Mouse (Mus musculus) kidney, adult 2 months (tissue): ENCODE results near the gene Aebp1. TPM values are rescaled to one million over a fixed set of nuclear protein-coding genes. Genes with fewer than 3 reads are reported as not detected.

ENCODE experiments used
- DNase-seq: peaks from one replicate; pipeline ENCODE4 v3.0.0; 2021
- H3K27ac ChIP-seq: fragments of 200-500 bp; 2 replicates; pipeline ENCODE4 v1.5.1; 2012; ENCODE audit warnings: low read depth, low read length, control low read depth, inconsistent platforms; ENCODE audit not compliant: insufficient read depth
- H3K27me3 ChIP-seq: fragments of 200-500 bp; replicated peaks from 2 replicates; pipeline ENCODE4 v1.6.1; 2012; ENCODE audit warnings: mild to moderate bottlenecking, moderate library complexity, low read length, inconsistent platforms; ENCODE audit not compliant: control insufficient read depth, insufficient read depth
- H3K36me3 ChIP-seq: fragments of 200-500 bp; 2 replicates; pipeline ENCODE4 v1.6.1; 2012; ENCODE audit warnings: mild to moderate bottlenecking, moderate library complexity, low read length, inconsistent platforms; ENCODE audit not compliant: control insufficient read depth, insufficient read depth
- H3K4me1 ChIP-seq: fragments of 200-500 bp; 2 replicates; pipeline ENCODE4 v1.6.1; 2011; ENCODE audit warnings: low read length; ENCODE audit not compliant: control insufficient read depth, insufficient read depth
- H3K4me3 ChIP-seq: fragments of 200-500 bp; 2 replicates; pipeline ENCODE4 v1.5.1; 2011; ENCODE audit warnings: mild to moderate bottlenecking, low read depth, low read length, control low read depth; ENCODE audit not compliant: insufficient read depth
- CTCF ChIP-seq: fragments of 200-500 bp; conservative IDR thresholded peaks from 2 replicates; pipeline ENCODE4 v1.5.1; 2011; ENCODE audit warnings: low read depth, mild to moderate bottlenecking, control low read depth, low read length, moderate library complexity, mixed read lengths; ENCODE audit not compliant: insufficient read depth, insufficient read length
- POLR2A ChIP-seq: fragments of 200-500 bp; IDR thresholded peaks from one replicate; pipeline ENCODE4 v1.6.1; 2011; ENCODE audit warnings: low read depth, low read length, control low read depth
- WGBS: fragments of 180-500 bp; shearing (Covaris S2); methylation state at CpG from one replicate; pipeline ENCODE4 v1.1.7; 2018; 5-methylcytosine and 5-hydroxymethylcytosine counted together
- polyA plus RNA-seq: library from polyadenylated mRNA; depleted of rRNA; stranded (reverse); fragments of >200 nt; gene quantifications from 2 replicates; pipeline ENCODE4 v1.2.3, GENCODE M21; 2012; rRNA removed

Gene Aebp1
- polyA plus RNA-seq = 91.4 and 96.7 TPM in 2 replicates

DNA sequence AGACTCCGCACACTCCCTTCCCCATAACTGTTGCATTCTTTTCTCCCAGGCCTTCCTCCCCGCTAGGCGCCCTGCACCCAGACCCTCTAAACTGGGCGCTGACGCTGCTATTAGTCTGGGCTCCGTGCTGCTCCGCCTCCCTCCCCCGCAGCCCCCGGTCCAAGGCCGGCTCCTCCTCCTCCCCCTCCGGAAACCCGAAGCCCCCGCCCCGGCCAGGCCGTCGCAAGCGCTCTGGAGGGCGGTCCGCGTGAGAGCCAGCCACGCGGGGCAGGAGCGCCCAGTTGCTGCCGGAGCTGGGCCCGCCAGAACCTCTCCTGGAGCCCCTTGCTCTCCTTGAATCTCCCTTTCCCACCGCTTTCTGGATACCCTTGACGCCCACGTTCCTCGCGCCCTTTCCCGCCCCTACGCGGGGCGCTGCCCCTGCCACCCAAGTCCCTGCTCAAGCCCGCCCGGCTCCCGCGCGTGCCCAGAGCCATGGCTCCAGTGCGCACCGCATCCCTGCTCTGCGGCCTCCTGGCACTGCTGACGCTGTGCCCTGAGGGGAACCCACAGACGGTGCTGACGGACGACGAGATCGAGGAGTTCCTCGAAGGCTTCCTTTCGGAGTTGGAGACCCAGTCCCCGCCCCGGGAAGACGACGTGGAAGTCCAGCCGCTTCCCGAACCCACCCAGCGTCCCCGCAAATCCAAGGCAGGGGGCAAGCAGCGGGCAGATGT lies at the start of gene Aebp1:
TSS of gene Aebp1 (plus strand) at position 270 of the 716 bp plus-strand sequence.
- peak within 1 kb of the TSS; percentile 62 for H3K4me3 ChIP-seq
- H3K27me3 ChIP-seq = no peaks in the 10 kb centered on the region
- TF ChIP-seq POLR2A (no peak), CTCF (no peak)
- peak; percentile 60 for DNase-seq
- no peaks in the 10 kb centered on the region for H3K4me1 ChIP-seq
- peak within 1 kb of the TSS; percentile 46 for H3K27ac ChIP-seq
- H3K36me3 ChIP-seq = no peaks in the 10 kb centered on the region
- 4% methylated on average over 58 of the region's 59 CpGs for WGBS

DNA sequence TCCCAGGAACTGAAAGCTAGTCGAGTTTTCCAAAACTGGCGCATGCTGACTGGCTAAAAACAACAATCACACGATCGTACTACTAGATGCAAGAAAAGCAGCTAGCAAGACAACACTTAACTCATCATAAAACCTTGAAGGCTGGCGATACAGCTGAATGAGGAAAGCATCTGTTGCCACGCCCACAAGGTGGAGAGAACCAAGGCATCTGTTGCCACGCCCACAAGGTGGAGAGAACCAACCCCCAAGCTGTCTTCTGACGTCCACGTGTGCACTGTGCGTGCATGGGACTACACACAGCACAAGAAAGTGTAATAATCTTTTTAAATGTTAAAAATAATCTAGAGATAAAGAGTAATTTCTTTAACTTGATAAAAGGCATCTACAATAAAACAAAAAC lies 48.4 kb upstream of the Aebp1 start:
- H3K27me3 ChIP-seq = no peaks in the 10 kb centered on the region
- WGBS = 79% methylated on average over 10 of the region's 10 CpGs
- no peak for DNase-seq
- H3K27ac ChIP-seq = no peak overlapping the region
- H3K4me1 ChIP-seq = no peaks in the 10 kb centered on the region
- no peak overlapping the region for H3K4me3 ChIP-seq
- no peaks in the 10 kb centered on the region for H3K36me3 ChIP-seq
- TF ChIP-seq CTCF = no peak
- TF ChIP-seq POLR2A = no peak

DNA sequence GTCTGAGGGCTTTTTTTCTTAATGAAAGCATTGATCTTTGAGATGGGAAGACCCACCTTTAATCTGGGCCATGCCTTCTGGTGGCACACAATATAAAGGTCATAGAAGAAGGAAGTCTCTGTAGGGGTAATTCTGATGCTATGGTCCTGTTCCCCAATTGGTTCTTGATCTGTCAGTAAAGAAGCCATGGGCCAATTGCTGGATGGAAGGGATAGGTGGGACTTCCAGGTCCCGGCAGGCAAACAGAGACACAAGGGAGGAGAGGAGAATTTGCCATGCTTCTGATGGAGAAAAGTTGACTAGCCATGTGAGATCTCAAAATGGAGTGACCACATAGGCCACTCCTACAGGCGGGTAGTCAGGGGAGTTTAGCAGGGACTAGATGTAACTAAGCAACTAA lies 42.5 kb upstream of the Aebp1 start:
- DNase-seq = no peak
- Histone ChIP-seq H3K27ac (no peak overlapping the region), H3K4me1 (no peaks in the 10 kb centered on the region), H3K36me3 (no peaks in the 10 kb centered on the region), H3K27me3 (no peaks in the 10 kb centered on the region), H3K4me3 (no peak overlapping the region)
- 73% methylated on average over 2 of the region's 2 CpGs for WGBS
- TF ChIP-seq POLR2A (no peak), CTCF (no peak)

DNA sequence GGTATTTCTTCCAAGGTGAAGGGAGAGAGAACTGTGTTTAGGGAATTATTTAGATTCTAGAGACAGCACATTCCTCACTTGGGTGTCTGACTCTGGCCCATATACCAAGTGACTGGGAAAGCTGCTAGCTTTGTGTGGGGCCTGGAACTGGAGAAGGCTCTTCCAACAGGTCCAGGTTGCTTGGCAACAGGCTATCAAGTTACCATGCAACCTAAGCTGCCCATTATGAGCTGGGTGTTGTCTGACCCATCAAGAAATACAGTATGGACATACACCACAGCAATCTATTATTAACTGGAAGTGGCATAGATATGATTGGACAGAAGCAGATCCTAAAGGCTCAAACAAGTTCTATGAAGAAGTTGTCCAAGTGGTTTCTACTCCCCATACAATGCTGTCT lies 36.3 kb upstream of the Aebp1 start:
- no peak overlapping the region for H3K4me3 ChIP-seq
- H3K4me1 ChIP-seq = no peaks in the 10 kb centered on the region
- no peaks in the 10 kb centered on the region for H3K27me3 ChIP-seq
- no peaks in the 10 kb centered on the region for H3K36me3 ChIP-seq
- TF ChIP-seq POLR2A (no peak), CTCF (no peak)
- DNase-seq = no peak
- no peak overlapping the region for H3K27ac ChIP-seq

DNA sequence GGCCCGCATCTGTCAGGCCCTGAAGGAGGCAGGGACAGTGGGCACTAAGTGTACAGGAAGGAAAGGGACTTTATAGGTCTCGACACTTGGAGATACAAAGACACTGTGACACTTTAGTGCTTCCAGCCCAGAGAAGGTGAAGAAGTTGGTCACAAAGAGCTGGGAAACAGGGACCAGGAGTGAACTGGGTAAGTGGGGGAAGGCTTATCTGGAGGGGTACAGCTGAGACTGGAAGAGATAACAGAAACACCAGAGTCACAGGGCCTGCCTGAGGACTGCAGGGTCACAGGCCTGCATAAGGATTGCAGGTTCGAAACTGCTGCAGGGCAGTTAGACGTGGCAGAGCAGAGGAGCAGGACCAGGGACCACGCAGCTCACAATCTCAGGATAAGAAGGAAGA lies 33.8 kb upstream of the Aebp1 start:
- Histone ChIP-seq H3K4me3 (no peak overlapping the region), H3K27ac (no peak overlapping the region), H3K36me3 (no peaks in the 10 kb centered on the region), H3K27me3 (no peaks in the 10 kb centered on the region), H3K4me1 (no peaks in the 10 kb centered on the region)
- no peak for TF ChIP-seq POLR2A
- TF ChIP-seq CTCF = no peak
- WGBS = 93% methylated on average over 5 of the region's 5 CpGs
- no peak for DNase-seq

DNA sequence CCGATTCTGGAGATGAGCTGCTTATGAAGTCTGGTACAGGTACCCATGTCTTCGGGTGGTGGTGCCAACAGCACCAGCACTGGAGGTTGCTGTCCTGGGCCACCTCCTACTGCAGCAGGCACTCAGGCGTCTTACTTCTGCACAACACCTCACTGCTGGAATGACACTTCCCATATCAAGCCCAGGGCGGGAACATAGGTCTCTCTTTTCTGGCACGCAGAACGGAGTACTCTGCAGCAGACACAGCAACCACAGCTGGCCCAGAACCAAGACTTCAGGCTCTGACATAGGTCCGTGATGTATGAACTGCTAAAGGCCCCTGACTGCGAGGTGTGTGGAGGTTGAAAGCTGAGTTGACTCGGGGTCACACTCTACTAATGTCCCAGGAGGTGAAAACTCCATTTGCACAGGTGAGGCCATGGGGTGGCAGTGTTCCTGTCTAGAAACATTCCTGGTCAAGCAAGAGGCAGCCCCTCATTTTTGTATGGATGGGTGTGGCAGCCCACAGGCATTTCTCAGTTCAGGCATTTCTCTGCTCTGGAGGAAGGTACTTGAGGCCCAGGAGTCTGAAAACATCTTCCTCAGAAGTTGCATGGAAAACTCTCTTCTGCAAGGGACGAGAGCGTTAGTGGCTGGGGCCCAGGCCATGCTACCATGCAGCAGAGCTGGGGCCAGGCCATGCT lies 33.1 kb upstream of the Aebp1 start:
- 0 out of 2 replicates have a peak, but pooled peaks have one; percentile 2 for TF ChIP-seq CTCF
- TF ChIP-seq POLR2A = no peak
- Histone ChIP-seq H3K36me3 (no peaks in the 10 kb centered on the region), H3K27me3 (no peaks in the 10 kb centered on the region), H3K27ac (no peak overlapping the region), H3K4me3 (no peak overlapping the region), H3K4me1 (no peaks in the 10 kb centered on the region)
- DNase-seq = no peak
- WGBS = 88% methylated on average over 11 of the region's 11 CpGs

DNA sequence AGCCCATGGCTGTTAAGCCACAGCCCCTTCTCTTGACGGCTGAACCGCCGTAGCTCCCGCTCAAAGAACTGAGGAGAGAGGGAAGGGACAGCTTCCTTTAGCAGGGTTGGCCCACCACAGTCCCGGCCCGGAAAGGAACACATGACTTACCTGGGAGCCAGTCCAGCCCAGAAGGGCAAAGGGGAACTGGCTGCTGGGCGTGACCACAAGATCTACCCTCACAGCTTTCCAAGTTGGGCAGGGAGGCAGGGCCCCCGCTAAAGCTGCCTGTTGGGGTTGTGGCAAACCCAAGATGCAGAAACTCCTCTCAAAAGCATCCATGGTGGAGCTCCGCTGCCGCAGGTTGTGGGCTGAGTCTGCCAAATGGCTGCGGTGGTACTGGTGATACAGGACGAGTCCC lies 32.4 kb upstream of the Aebp1 start:
- H3K4me1 ChIP-seq = no peaks in the 10 kb centered on the region
- H3K4me3 ChIP-seq = no peak overlapping the region
- H3K36me3 ChIP-seq = no peaks in the 10 kb centered on the region
- TF ChIP-seq POLR2A (no peak), CTCF (no peak)
- DNase-seq = no peak
- no peak overlapping the region for H3K27ac ChIP-seq
- WGBS = 75% methylated on average over 12 of the region's 12 CpGs
- no peaks in the 10 kb centered on the region for H3K27me3 ChIP-seq
